Mouse (Mus musculus): ENCODE data around the gene Fam81b. TPM values are rescaled to one million over a fixed set of nuclear protein-coding genes. Genes with fewer than 3 reads are reported as not detected.

The Fam81b gene
- polyA plus RNA-seq, 1 experiment from 2014 or later, result 0.30 TPM

DNA sequence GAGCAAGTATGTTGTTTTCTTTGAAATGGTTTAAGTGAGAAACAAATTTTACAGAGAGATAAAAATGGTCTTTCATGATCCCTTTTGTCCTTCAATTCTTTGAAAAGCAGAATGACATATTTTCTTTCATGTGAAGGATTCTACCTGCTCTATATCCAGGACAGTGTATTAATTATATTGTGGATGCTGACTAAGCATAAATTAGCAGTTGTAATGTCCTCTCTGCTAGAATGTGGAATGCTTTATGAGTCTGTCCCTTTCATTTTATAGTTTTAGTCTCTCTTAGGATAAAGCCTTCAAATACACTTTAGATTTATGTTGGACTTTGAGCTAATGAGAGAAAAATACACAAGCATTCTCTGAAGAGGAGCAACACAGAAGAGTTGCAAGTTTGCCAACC is 130.6 kb downstream of the Fam81b start:
- Histone ChIP-seq H3K27me3 (ENCODE audit: control insufficient read depth, insufficient read depth, low read length) (no peaks in the 10 kb centered on the region), H3K4me1 (ENCODE audit: control insufficient read depth, insufficient read depth, low read length) (no peaks in the 10 kb centered on the region), H3K27ac (replicated peaks; ENCODE audit: low read depth, low read length) (no peak overlapping the region), H3K36me3 (ENCODE audit: control insufficient read depth, insufficient read depth, low read length) (peaks cover 25% of the 10 kb centered on the region), H3K4me2 (ENCODE audit: low read length) (no peak overlapping the region), H3K4me3 (replicated peaks; ENCODE audit: low read depth, low read length) (no peak overlapping the region), H3K9me3 (ENCODE audit: control insufficient read depth, low read length) (no peaks in the 10 kb centered on the region), H3K9ac (replicated peaks; ENCODE audit: low read length) (no peak overlapping the region)
- ATAC-seq (ENCODE audit: low FRiP score, low TSS enrichment), result no peak
- DNase-seq, result no peak

DNA sequence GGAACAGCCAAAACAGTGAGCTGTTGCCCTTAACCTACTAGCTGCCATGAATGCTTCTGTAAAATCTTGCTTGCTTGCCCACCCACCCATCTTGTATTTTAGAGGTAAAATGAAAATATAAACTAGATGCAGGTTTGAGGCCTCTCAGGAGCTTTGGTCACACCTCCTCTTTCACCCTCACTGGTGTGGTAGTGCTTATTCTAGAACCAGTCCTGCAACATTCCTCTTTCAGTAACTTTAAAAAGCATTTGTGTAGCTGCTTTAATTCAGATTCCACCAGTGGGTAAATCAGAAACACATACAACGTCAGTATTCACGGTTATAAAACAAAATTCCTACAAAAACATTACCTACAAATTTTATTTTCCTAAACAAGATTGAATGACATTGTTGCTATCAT is 144.3 kb downstream of the Fam81b start:
- no peak overlapping the region for H3K27ac ChIP-seq (replicated peaks; ENCODE audit: low read depth, low read length)
- H3K4me2 ChIP-seq (ENCODE audit: low read length), result no peak overlapping the region
- H3K9me3 ChIP-seq (ENCODE audit: control insufficient read depth, low read length), result no peaks in the 10 kb centered on the region
- no peaks in the 10 kb centered on the region for H3K27me3 ChIP-seq (ENCODE audit: control insufficient read depth, insufficient read depth, low read length)
- whole genome bisulfite sequencing, result 100% methylated on average over 2 of the region's 2 CpGs
- H3K9ac ChIP-seq (replicated peaks; ENCODE audit: low read length), result no peak overlapping the region
- H3K36me3 ChIP-seq (ENCODE audit: control insufficient read depth, insufficient read depth, low read length), result peaks cover 54% of the 10 kb centered on the region
- ATAC-seq (ENCODE audit: low FRiP score, low TSS enrichment), result no peak
- no peak for DNase-seq
- H3K4me3 ChIP-seq (replicated peaks; ENCODE audit: low read depth, low read length), result no peak overlapping the region
- no peaks in the 10 kb centered on the region for H3K4me1 ChIP-seq (ENCODE audit: control insufficient read depth, insufficient read depth, low read length)

DNA sequence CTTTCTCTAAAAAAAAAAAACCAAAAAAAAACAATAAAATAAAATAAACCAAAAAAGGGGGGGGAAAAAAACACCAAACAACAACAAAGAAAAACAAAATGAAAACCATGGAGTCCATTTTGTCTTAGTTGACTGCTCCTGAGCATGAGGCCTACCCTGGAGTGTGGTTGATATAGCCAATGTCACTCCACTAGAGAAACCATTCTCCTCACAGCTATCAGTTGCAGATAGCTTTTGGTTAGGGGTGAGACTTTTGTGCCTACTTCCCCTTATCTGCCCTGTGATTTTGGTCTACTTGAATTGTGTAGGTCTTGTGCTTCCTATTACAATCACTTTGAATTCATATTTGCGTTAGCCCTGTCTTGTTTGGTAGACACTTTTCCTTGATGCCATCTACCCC is 147.4 kb downstream of the Fam81b start:
- H3K36me3 ChIP-seq (ENCODE audit: control insufficient read depth, insufficient read depth, low read length), result peaks cover 55% of the 10 kb centered on the region
- WGBS, result 96% methylated on average over 1 of the region's 1 CpGs
- no peaks in the 10 kb centered on the region for H3K4me1 ChIP-seq (ENCODE audit: control insufficient read depth, insufficient read depth, low read length)
- DNase-seq, result no peak
- H3K27me3 ChIP-seq (ENCODE audit: control insufficient read depth, insufficient read depth, low read length), result no peaks in the 10 kb centered on the region
- no peak overlapping the region for H3K27ac ChIP-seq (replicated peaks; ENCODE audit: low read depth, low read length)
- no peak overlapping the region for H3K9ac ChIP-seq (replicated peaks; ENCODE audit: low read length)
- H3K4me2 ChIP-seq (ENCODE audit: low read length), result no peak overlapping the region
- no peak overlapping the region for H3K4me3 ChIP-seq (replicated peaks; ENCODE audit: low read depth, low read length)
- no peaks in the 10 kb centered on the region for H3K9me3 ChIP-seq (ENCODE audit: control insufficient read depth, low read length)
- ATAC-seq (ENCODE audit: low FRiP score, low TSS enrichment), result no peak

DNA sequence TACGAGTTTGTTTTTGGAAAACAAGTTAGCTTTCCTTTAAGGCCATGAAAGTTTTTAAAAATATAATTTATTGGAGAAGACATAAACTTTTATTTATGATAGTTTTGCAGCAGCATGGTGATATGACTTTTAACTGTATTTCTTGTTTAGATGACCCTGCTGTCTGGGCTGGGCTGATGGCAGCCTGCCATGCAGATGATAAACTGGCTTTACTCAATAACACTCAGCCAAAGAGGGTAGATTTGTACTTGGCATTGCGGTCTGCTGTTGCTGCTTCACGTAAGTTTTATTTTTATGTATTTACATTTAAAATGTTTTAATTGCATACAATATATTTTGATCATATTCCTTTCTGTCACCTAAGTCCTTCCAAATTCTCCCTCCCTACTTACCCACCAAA is 147.8 kb downstream of the Fam81b start:
- Histone ChIP-seq H3K9ac (replicated peaks; ENCODE audit: low read length) (no peak overlapping the region), H3K4me1 (ENCODE audit: control insufficient read depth, insufficient read depth, low read length) (no peaks in the 10 kb centered on the region), H3K36me3 (ENCODE audit: control insufficient read depth, insufficient read depth, low read length) (peaks cover 51% of the 10 kb centered on the region), H3K27ac (replicated peaks; ENCODE audit: low read depth, low read length) (no peak overlapping the region), H3K9me3 (ENCODE audit: control insufficient read depth, low read length) (no peaks in the 10 kb centered on the region), H3K4me2 (ENCODE audit: low read length) (no peak overlapping the region), H3K4me3 (replicated peaks; ENCODE audit: low read depth, low read length) (no peak overlapping the region), H3K27me3 (ENCODE audit: control insufficient read depth, insufficient read depth, low read length) (no peaks in the 10 kb centered on the region)
- no peak for DNase-seq
- ATAC-seq (ENCODE audit: low FRiP score, low TSS enrichment), result no peak
- 96% methylated on average over 3 of the region's 3 CpGs for WGBS

Small RNA genes lying within 50 kb of the gene (microRNA-seq; reads per million reads assigned to microRNA genes)
- gene Gm24025, result not detected

Other genes with a start within 250 kb of the Fam81b start
- 1.2 and 2.2 TPM in 2 replicates for gene Gpr150, start 248.1 kb downstream of the Fam81b start, polyA plus RNA-seq (2014; fragmentation: Nextera tagmentation; extraction: Ambion mirVana)
- 4.6 and 4.8 TPM in 2 replicates for gene Arsk, start 206.4 kb downstream of the Fam81b start, polyA plus RNA-seq (2014; fragmentation: Nextera tagmentation; extraction: Ambion mirVana)
- gene Ttc37, start 206.3 kb downstream of the Fam81b start, polyA plus RNA-seq (2014; fragmentation: Nextera tagmentation; extraction: Ambion mirVana), result 12.3 and 16.1 TPM in 2 replicates
- gene Mctp1, start 79.5 kb upstream of the Fam81b start, polyA plus RNA-seq (2014; fragmentation: Nextera tagmentation; extraction: Ambion mirVana), result 6.1 and 8.9 TPM in 2 replicates

Measured in midbrain, embryonic 14.5 days (tissue).